Mouse (Mus musculus): Measurements from ENCODE around the gene Usp32. TPM values are rescaled to one million over a fixed set of nuclear protein-coding genes. Genes with fewer than 3 reads are reported as not detected.

The Usp32 gene
- 14.1 and 14.7 TPM in 2 replicates for polyA plus RNA-seq (2015; fragmentation: Nextera tagmentation; extraction: Ambion mirVana)

GRCm38 (mm10) chr11:85139581-85140540 lies at the start of gene Usp32:
TSS of gene Usp32 (minus strand) at chr11:85140161.

GRCm38 (mm10) chr11:85170058-85170740 lies 30.2 kb upstream of the Usp32 start, which contains the start of gene 1700125H20Rik:
TSS of gene 1700125H20Rik (plus strand) at chr11:85170404.

GRCm38 (mm10) chr11:84957591-84958270 lies 182.2 kb downstream of the Usp32 start, which contains the start of gene Car4:
TSS of gene Car4 (plus strand) at chr11:84957786.

Other genes with a start within 250 kb of the Usp32 start
- gene Znhit3, start 223.8 kb downstream of the Usp32 start, polyA plus RNA-seq (2015; fragmentation: Nextera tagmentation; extraction: Ambion mirVana), result 44.5 and 48.0 TPM in 2 replicates
- gene Car4, start 182.4 kb downstream of the Usp32 start, polyA plus RNA-seq (2015; fragmentation: Nextera tagmentation; extraction: Ambion mirVana), result 0.11 TPM in 1 of 2 replicates, not detected in the other
- 0.92 and 0.94 TPM in 2 replicates for gene 1700125H20Rik, start 30.2 kb upstream of the Usp32 start, polyA plus RNA-seq (2015; fragmentation: Nextera tagmentation; extraction: Ambion mirVana)
- 15.2 and 17.6 TPM in 2 replicates for gene Appbp2, start 95.0 kb upstream of the Usp32 start, polyA plus RNA-seq (2015; fragmentation: Nextera tagmentation; extraction: Ambion mirVana)
- 17.2 and 18.8 TPM in 2 replicates for gene Ppm1d, start 171.1 kb upstream of the Usp32 start, polyA plus RNA-seq (2015; fragmentation: Nextera tagmentation; extraction: Ambion mirVana)
- 18.3 and 18.8 TPM in 2 replicates for gene Bcas3, start 213.0 kb upstream of the Usp32 start, polyA plus RNA-seq (2015; fragmentation: Nextera tagmentation; extraction: Ambion mirVana)

All from spleen, postnatal 0 days (tissue).